8 mouse cellular contexts compared by ENCODE assay signal in genomic region chr2:131352747-131353563, GRCm38 (mm10). TPM values are rescaled to one million over a fixed set of nuclear protein-coding genes. Genes with fewer than 3 reads are reported as not detected.
DNase-seq lines count a peak whose midpoint lies in the region; ATAC-seq lines count a peak whose summit lies in the region.

Gene Rnf24, minus strand, starts transcription at chr2:131352892.

- peak; percentile 96 for DNase-seq in ZHBTc4 (ENCODE audit: low read depth, low spot score)
- DNase-seq in gastrocnemius, adult 8-10 months (ENCODE audit: low spot score in 2 of 2): peak; percentile 98
- peak; percentile 96 for DNase-seq in induced T-regulatory cell, adult 2 months (ENCODE audit: low read depth)
- peak; percentile 93 to 98 for DNase-seq in left cerebral cortex, adult 9 months (ENCODE audit: low spot score in 2 of 2)
- peak; percentile 99 for DNase-seq in right cerebral cortex, postnatal 14 days
- DNase-seq in urinary bladder, postnatal 36 days (ENCODE audit: low spot score in 2 of 2): peak; percentile 99

- peak; percentile 88 for ATAC-seq in common myeloid progenitor, adult 5-6 weeks (replicated peaks; ENCODE audit: low read depth, poor library complexity, severe bottlenecking)
- ATAC-seq in megakaryocyte progenitor cell, adult 5-6 weeks (replicated peaks; ENCODE audit: poor library complexity): peak; percentile 85

RNA-seq across cellular contexts. Expression of gene Rnf24, which starts in this region (rescaled TPM):
- total RNA-seq in common myeloid progenitor, adult 5-6 weeks (2017): 0.82 and 3.7 TPM in 2 replicates
- total RNA-seq in gastrocnemius, adult 8-10 months (2022): 1 to 10 TPM; 1.4 to 2.3 (median 1.4) TPM
- total RNA-seq in megakaryocyte progenitor cell, adult 5-6 weeks (2015): 4.4 and 4.5 TPM in 2 replicates
- 1.8 and 1.9 TPM in 2 replicates for total RNA-seq in megakaryocyte progenitor cell, adult 5-6 weeks (2017)

Comparison
In these comparisons a context has a peak if more than half of its experiments do, and no peak if none do; other contexts are left out.
1. Peak in every context shown above with its lines: DNase-seq and ATAC-seq.